Comparison of ENCODE assay signal across 8 mouse cellular contexts in the genomic region with DNA sequence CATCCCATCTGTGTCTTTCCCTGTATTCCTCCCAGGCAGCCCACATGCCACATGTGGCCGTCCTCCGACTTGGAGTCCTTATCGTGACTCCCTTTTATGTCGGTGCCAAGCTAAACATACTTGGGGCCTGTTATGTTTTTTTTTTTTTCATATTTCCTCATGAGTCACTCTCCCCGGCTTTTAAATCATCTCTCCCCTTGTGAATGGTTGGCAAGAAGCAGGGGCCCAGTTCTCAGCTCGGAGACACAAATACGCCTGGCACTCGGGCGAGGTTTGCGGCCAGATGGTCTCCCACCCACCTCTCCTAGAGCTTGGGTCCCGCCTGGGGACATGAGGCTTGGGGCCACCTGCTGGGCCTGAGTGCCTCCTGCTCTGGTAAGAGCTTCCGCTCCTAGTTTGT.
A peak's percentile ranks its signal among the peaks of the same experiment; 100 is the strongest.
DNase-seq lines count a peak whose midpoint lies in the region; ATAC-seq lines count a peak whose summit lies in the region.
"Had no signal": no experiment of that assay in that cellular context is flagged by ENCODE, and none has a peak within 500 bp of the region (broad histone marks: within the 10 kb centered on the region; RNA-seq: fewer than 3 reads in every experiment).

No protein-coding gene starts in this region.

- intact Hi-C loops in left cerebral cortex, postnatal 10 days (cut with DNase I), result no loop called here

- H3K27me3 ChIP-seq in heart, embryonic 16.5 days (ENCODE audit: control insufficient read depth, insufficient read depth, low read length), result peaks cover under 1% of the 10 kb centered on the region; the same call in 1 of the 2 replicates
- H3K27me3 ChIP-seq in stomach, embryonic 14.5 days (ENCODE audit: control insufficient read depth, insufficient read depth, low read length), result no peaks in the 10 kb centered on the region
- peaks cover 2% of the 10 kb centered on the region; the same call in 1 of the 2 replicates for H3K27me3 ChIP-seq in liver, embryonic 12.5 days (replicated peaks)

- no peak overlapping the region for H3K4me3 ChIP-seq in heart, embryonic 16.5 days (ENCODE audit: low read length)
- H3K4me3 ChIP-seq in stomach, embryonic 14.5 days (ENCODE audit: low read depth, low read length), result no peak overlapping the region
- no peak overlapping the region for H3K4me3 ChIP-seq in liver, embryonic 12.5 days
- H3K4me3 ChIP-seq: heart, embryonic 15.5 days had no signal

- peaks cover 3% of the 10 kb centered on the region; the same call in 1 of the 2 replicates for H3K4me1 ChIP-seq in heart, embryonic 16.5 days (ENCODE audit: control insufficient read depth, insufficient read depth, low read length)
- no peaks in the 10 kb centered on the region for H3K4me1 ChIP-seq in stomach, embryonic 14.5 days (ENCODE audit: control insufficient read depth, insufficient read depth, low read length)
- H3K4me1 ChIP-seq in liver, embryonic 12.5 days, result no peaks in the 10 kb centered on the region

- no peaks in the 10 kb centered on the region for H3K36me3 ChIP-seq in heart, embryonic 16.5 days (ENCODE audit: control insufficient read depth, insufficient read depth)
- H3K36me3 ChIP-seq in stomach, embryonic 14.5 days (ENCODE audit: control insufficient read depth, insufficient read depth, low read length), result no peaks in the 10 kb centered on the region
- no peaks in the 10 kb centered on the region for H3K36me3 ChIP-seq in liver, embryonic 12.5 days
- H3K36me3 ChIP-seq: heart, embryonic 15.5 days had no signal

- peak; percentile 58 for ATAC-seq in heart, embryonic 16.5 days (replicated peaks; ENCODE audit: extremely low read depth, insufficient read depth, low FRiP score)
- peak; percentile 74 for ATAC-seq in stomach, embryonic 14.5 days (ENCODE audit: insufficient number of reproducible peaks, insufficient read depth, low FRiP score, low read depth)
- ATAC-seq in liver, embryonic 12.5 days, result no peak

- no peaks in the 10 kb centered on the region for H3K9me3 ChIP-seq in heart, embryonic 16.5 days (replicated peaks; ENCODE audit: control insufficient read depth, low read length)
- no peaks in the 10 kb centered on the region for H3K9me3 ChIP-seq in stomach, embryonic 14.5 days (ENCODE audit: control insufficient read depth, low read depth, low read length)
- no peaks in the 10 kb centered on the region for H3K9me3 ChIP-seq in liver, embryonic 12.5 days (replicated peaks)
- H3K9me3 ChIP-seq: heart, embryonic 15.5 days had no signal

- H3K27ac ChIP-seq in heart, embryonic 16.5 days (ENCODE audit: low read length), result no peak overlapping the region
- no peak overlapping the region for H3K27ac ChIP-seq in stomach, embryonic 14.5 days (ENCODE audit: low read length)
- H3K27ac ChIP-seq in liver, embryonic 12.5 days, result no peak overlapping the region
- H3K27ac ChIP-seq: heart, embryonic 15.5 days had no signal

- peak; percentile 87 for DNase-seq in Muller cell, postnatal 12 days (ENCODE audit: inconsistent ontology term)
- DNase-seq in adrenal gland, postnatal 14 days, result peak; percentile 86
- peak; percentile 65 to 83 for DNase-seq in left cerebral cortex, postnatal 10 days (ENCODE audit: extremely low spot score in 1 of 2, low spot score in 2 of 2)
- DNase-seq in gastrocnemius, postnatal 4 days (ENCODE audit: low spot score in 2 of 2), result no peak

- WGBS in heart, embryonic 16.5 days, result 41% methylated on average over 12 of the region's 12 CpGs
- WGBS in stomach, embryonic 14.5 days, result 57% methylated on average over 12 of the region's 12 CpGs
- 75% methylated on average over 12 of the region's 12 CpGs for WGBS in liver, embryonic 12.5 days (ENCODE audit: insufficient replicate concordance)

- no peak overlapping the region for H3K9ac ChIP-seq in heart, embryonic 16.5 days (ENCODE audit: low read length)
- H3K9ac ChIP-seq in stomach, embryonic 14.5 days (replicated peaks; ENCODE audit: low read depth, low read length), result no peak overlapping the region
- no peak overlapping the region for H3K9ac ChIP-seq in liver, embryonic 12.5 days
- H3K9ac ChIP-seq: heart, embryonic 15.5 days had no signal

- H3K4me2 ChIP-seq in heart, embryonic 16.5 days (ENCODE audit: low read depth, low read length), result no peak overlapping the region
- no peak overlapping the region for H3K4me2 ChIP-seq in stomach, embryonic 14.5 days (replicated peaks; ENCODE audit: low read depth, low read length)
- H3K4me2 ChIP-seq in liver, embryonic 12.5 days, result no peak overlapping the region
- H3K4me2 ChIP-seq: heart, embryonic 15.5 days had no signal

Comparison
In these comparisons a context has a peak if more than half of its experiments do, and no peak if none do; other contexts are left out.
1. DNase-seq: peak in Muller cell, postnatal 12 days (single experiment), adrenal gland, postnatal 14 days (single experiment) and left cerebral cortex, postnatal 10 days (2 of 2); none in gastrocnemius, postnatal 4 days (0 of 2).